Mouse (Mus musculus) CH12.LX (cell line): Measurements from ENCODE around the gene Peli3. TPM values are rescaled to one million over a fixed set of nuclear protein-coding genes. Genes with fewer than 3 reads are reported as not detected.

ENCODE experiments used
- DNase-seq: peaks from one replicate; pipeline ENCODE4 v3.0.0-alpha.2; 2013; ENCODE audit errors: extremely low read depth
- H3K27ac ChIP-seq: 2 replicates; pipeline ENCODE4 v1.5.1; 2012; ENCODE audit warnings: low read depth, mild to moderate bottlenecking, control low read depth, moderate library complexity; ENCODE audit not compliant: insufficient read depth
- H3K27me3 ChIP-seq: replicated peaks from 2 replicates; pipeline ENCODE3; 2012; ENCODE audit warnings: inconsistent platforms
- H3K36me3 ChIP-seq, 2 experiments: replicated peaks in 1 of 2; 2 replicates each; pipeline versions ENCODE3 to v1.6.1; 2012; ENCODE audit warnings: inconsistent platforms in 1 of 2, low read length in 1 of 2, mild to moderate bottlenecking in 1 of 2, mixed read lengths in 1 of 2, moderate library complexity in 1 of 2; ENCODE audit not compliant: control insufficient read depth in 1 of 2, insufficient read depth in 1 of 2
- H3K4me1 ChIP-seq, 2 experiments: 2 replicates each; pipeline ENCODE4 v1.6.1; 2012; ENCODE audit warnings: inconsistent platforms in 1 of 2, moderate library complexity in 1 of 2; ENCODE audit not compliant: insufficient read depth in 2 of 2, control insufficient read depth in 1 of 2
- H3K4me2 ChIP-seq: 2 replicates; pipeline ENCODE4 v1.6.1; 2012; ENCODE audit warnings: low read depth, mild to moderate bottlenecking, control low read depth; ENCODE audit not compliant: poor library complexity, insufficient read depth, severe bottlenecking
- H3K4me3 ChIP-seq, 3 experiments: fragments of 150-350 bp in 1 of 3; sonication (generic) in 1 of 3; replicated peaks in 1 of 3; 2 replicates each; pipeline versions ENCODE3 to v1.5.1; 2011 to 2012; ENCODE audit warnings: low read depth in 2 of 3, low read length in 2 of 3, mild to moderate bottlenecking in 2 of 3, moderate library complexity in 2 of 3, control low read depth in 1 of 3, improper control_type of control experiment in 1 of 3, inconsistent platforms in 1 of 3, mixed read lengths in 1 of 3; ENCODE audit not compliant: poor library complexity in 1 of 3
- H3K79me2 ChIP-seq: replicated peaks from 2 replicates; pipeline ENCODE4 v1.6.1; 2012; ENCODE audit warnings: mild to moderate bottlenecking, moderate library complexity; ENCODE audit not compliant: control insufficient read depth, poor library complexity, insufficient read depth, severe bottlenecking; ENCODE audit errors: extremely low read depth
- H3K9ac ChIP-seq: 2 replicates; pipeline ENCODE4 v1.6.1; 2012; ENCODE audit warnings: low read depth, mild to moderate bottlenecking, control low read depth, moderate library complexity; ENCODE audit not compliant: insufficient read depth
- H3K9me3 ChIP-seq: replicated peaks from 2 replicates; pipeline ENCODE3; 2012; ENCODE audit warnings: low read length, inconsistent platforms, mixed read lengths
- CHD1 ChIP-seq: IDR thresholded peaks from 2 replicates; pipeline ENCODE4 v1.6.1; 2012; ENCODE audit warnings: low read depth, low read length, improper control_type of control experiment, inconsistent platforms
- CHD2 ChIP-seq: IDR thresholded peaks from 2 replicates; pipeline ENCODE4 v1.6.1; 2011; ENCODE audit warnings: low read length, improper control_type of control experiment
- EP300 ChIP-seq: IDR thresholded peaks from 2 replicates; pipeline ENCODE4 v1.6.1; 2011; ENCODE audit warnings: low read length, improper control_type of control experiment
- HCFC1 ChIP-seq: IDR thresholded peaks from 2 replicates; pipeline ENCODE4 v1.6.1; 2012; ENCODE audit warnings: low read depth, mild to moderate bottlenecking, inconsistent platforms, low read length, improper control_type of control experiment
- MAX ChIP-seq: IDR thresholded peaks from 2 replicates; pipeline ENCODE4 v1.6.1; 2011; ENCODE audit warnings: low read length, improper control_type of control experiment
- MEF2A ChIP-seq: IDR thresholded peaks from 2 replicates; pipeline ENCODE4 v1.6.1; 2014; ENCODE audit warnings: low read depth, mild to moderate bottlenecking, inconsistent platforms, low read length, improper control_type of control experiment, borderline replicate concordance
- MYC ChIP-seq: IDR thresholded peaks from 2 replicates; pipeline ENCODE4 v1.6.1; 2011; ENCODE audit warnings: low read depth, mild to moderate bottlenecking, improper control_type of control experiment, low read length
- POLR2AphosphoS2 ChIP-seq: IDR thresholded peaks from 2 replicates; pipeline ENCODE4 v1.6.1; 2011; ENCODE audit warnings: low read depth, low read length, improper control_type of control experiment
- RAD21 ChIP-seq: IDR thresholded peaks from 2 replicates; pipeline ENCODE4 v1.6.1; 2011; ENCODE audit warnings: low read depth, mild to moderate bottlenecking, low read length, improper control_type of control experiment, moderate library complexity
- RCOR1 ChIP-seq: conservative IDR thresholded peaks from 2 replicates; pipeline ENCODE4 v1.6.1; 2012; ENCODE audit warnings: low read depth, mild to moderate bottlenecking, inconsistent platforms, low read length, improper control_type of control experiment
- SMC3 ChIP-seq: IDR thresholded peaks from 2 replicates; pipeline ENCODE4 v1.6.1; 2011; ENCODE audit warnings: low read depth, low read length, improper control_type of control experiment
- TBP ChIP-seq: conservative IDR thresholded peaks from 2 replicates; pipeline ENCODE4 v1.6.1; 2011; ENCODE audit warnings: low read depth, low read length, improper control_type of control experiment
- USF2 ChIP-seq: conservative IDR thresholded peaks from 2 replicates; pipeline ENCODE4 v1.6.1; 2011; ENCODE audit warnings: low read depth, low read length, improper control_type of control experiment
- ZC3H11A ChIP-seq: IDR thresholded peaks from 2 replicates; pipeline ENCODE4 v1.6.1; 2012; ENCODE audit warnings: low read depth, mild to moderate bottlenecking, inconsistent platforms, low read length, improper control_type of control experiment
- ZKSCAN1 ChIP-seq: IDR thresholded peaks from 2 replicates; pipeline ENCODE4 v1.6.1; 2012; ENCODE audit warnings: low read depth, inconsistent platforms, low read length, improper control_type of control experiment, borderline replicate concordance
- ZMIZ1 ChIP-seq: IDR thresholded peaks from 2 replicates; pipeline ENCODE4 v1.6.1; 2012; ENCODE audit warnings: low read depth, mild to moderate bottlenecking, inconsistent platforms, low read length, improper control_type of control experiment
- ZNF384 ChIP-seq: IDR thresholded peaks from 2 replicates; pipeline ENCODE4 v1.6.1; 2012; ENCODE audit warnings: low read depth, low read length, improper control_type of control experiment, inconsistent platforms
- dilution Hi-C: fragments of 300-500 bp; cut with MboI; formaldehyde crosslinking; loops from 2 replicates; pipeline ENCODE4 v1.14.3; 2020; ENCODE audit warnings: low sequenced_read_pairs; ENCODE audit not compliant: extremely low pct_unique_long_range_greater_than_20kb, extremely low pct_ligation_motif_present
- in situ Hi-C: fragments of 300-500 bp; cut with MboI; formaldehyde crosslinking; loops from 3 replicates; pipeline ENCODE4 v1.14.3; 2019; ENCODE audit warnings: low sequenced_read_pairs, low pct_ligation_motif_present, low pct_unique_long_range_greater_than_20kb, mixed read lengths
- polyA plus RNA-seq: library from polyadenylated mRNA; unstranded; fragments of >175 nt; gene quantifications from 2 replicates; pipeline ENCODE4 v1.2.1, GENCODE M21; 2012; ENCODE audit warnings: low read depth; ENCODE audit not compliant: insufficient read length
- total RNA-seq, 2 experiments: library from RNA; depleted of rRNA; stranded (reverse); fragments of 300-350 nt in 1 of 2; fragments of >200 nt in 1 of 2; gene quantifications; 2 replicates each; pipeline ENCODE4 v1.2.3; 2012 to 2014

The Peli3 gene
- total and polyA plus RNA-seq, 3 experiments = 0.07 to 0.42 TPM; not detected in 1

DNA sequence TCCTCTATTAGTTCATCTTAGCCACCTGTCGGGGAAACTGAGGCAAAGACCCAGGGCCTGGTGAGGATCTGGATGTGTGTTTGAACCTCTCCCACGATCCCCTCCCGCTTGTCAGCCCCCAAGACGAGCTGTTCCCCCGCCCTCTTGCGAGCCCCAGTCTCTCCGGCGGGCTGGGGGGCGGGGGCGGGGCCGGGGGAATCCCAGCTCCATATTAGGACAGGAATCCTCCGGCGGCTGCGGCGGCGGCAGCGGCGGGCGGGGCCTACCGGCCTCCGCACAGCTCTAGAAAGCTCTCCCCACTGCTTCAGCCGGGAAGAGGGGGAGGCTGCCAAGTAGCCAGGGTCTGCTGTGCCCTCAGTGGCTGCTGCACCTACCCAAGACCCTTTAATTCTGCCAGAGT lies 47.8 kb upstream of the Peli3 start:
- dilution Hi-C loops = no loop called here
- TF ChIP-seq MAX = no peak
- no peak for TF ChIP-seq HCFC1
- no peak for TF ChIP-seq RAD21
- TF ChIP-seq ZMIZ1 = no peak
- TF ChIP-seq POLR2AphosphoS2 = no peak
- TF ChIP-seq TBP = no peak
- TF ChIP-seq SMC3 = no peak
- no peak for TF ChIP-seq MEF2A
- no peak for TF ChIP-seq CHD1
- TF ChIP-seq ZKSCAN1 = no peak
- TF ChIP-seq RCOR1 = no peak
- TF ChIP-seq MYC = no peak
- TF ChIP-seq, all 38 proteins: peak for 0
- in situ Hi-C loops = loop anchor here (25.0 kb wide), 2 partner anchors 353 to 503 kb away; partner anchors contain the start of genes 2010003K11Rik, Rce1 and Syt12
- Histone ChIP-seq H3K27ac (no peak overlapping the region), H3K4me3 (no peak overlapping the region), H3K9me3 (peaks cover 5% of the 10 kb centered on the region), H3K79me2 (no peaks in the 10 kb centered on the region), H3K4me1 (peaks cover 6 to 8% of the 10 kb centered on the region in 2 experiments), H3K9ac (no peak overlapping the region), H3K36me3 (no peaks in the 10 kb centered on the region), H3K27me3 (peaks cover 70% of the 10 kb centered on the region), H3K4me2 (no peak overlapping the region)
- DNase-seq = no peak

DNA sequence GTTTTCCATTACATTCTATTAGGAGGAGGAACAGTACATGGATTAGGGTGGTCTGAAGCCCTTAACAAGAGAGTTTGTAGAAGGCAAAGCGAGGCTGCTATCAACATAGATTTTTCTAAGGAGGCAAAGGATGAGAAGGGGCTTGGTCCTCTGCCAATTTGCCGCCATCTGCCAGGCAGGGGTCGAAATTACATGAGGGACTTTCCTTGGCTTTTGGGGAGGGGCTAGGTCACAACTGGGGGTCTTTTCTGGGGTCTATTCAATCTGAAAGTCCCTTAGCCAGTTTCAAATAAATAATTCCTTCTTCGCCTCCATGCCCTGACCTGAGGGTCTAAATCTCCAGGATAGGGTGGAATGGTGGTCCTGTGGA lies 47.3 kb upstream of the Peli3 start, which contains the start of gene Npas4:
Npas4 (minus strand) TSS at position 61 of the 370 bp plus-strand sequence.
- Histone ChIP-seq H3K27ac (no peak within 1 kb of the TSS), H3K27me3 (peaks cover 70% of the 10 kb centered on the region), H3K4me1 (peaks cover 6 to 8% of the 10 kb centered on the region in 2 experiments), H3K9ac (no peak within 1 kb of the TSS), H3K4me2 (no peak within 1 kb of the TSS), H3K9me3 (peaks cover 5% of the 10 kb centered on the region), H3K4me3 (no peak within 1 kb of the TSS), H3K36me3 (no peaks in the 10 kb centered on the region), H3K79me2 (no peaks in the 10 kb centered on the region)
- TF ChIP-seq ZC3H11A (no peak), CHD2 (no peak), ZNF384 (no peak), MEF2A (no peak), POLR2AphosphoS2 (no peak), USF2 (no peak), RCOR1 (no peak), EP300 (no peak)
- in situ Hi-C loops = loop anchor here (25.0 kb wide), 2 partner anchors 353 to 503 kb away; partner anchors contain the start of genes 2010003K11Rik, Rce1 and Syt12
- dilution Hi-C loops = no loop called here
- DNase-seq = no peak
